Mouse (Mus musculus) hindbrain, embryonic 14.5 days (tissue): ENCODE results near the gene Tekt3. TPM values are rescaled to one million over a fixed set of nuclear protein-coding genes. Genes with fewer than 3 reads are reported as not detected.

Source experiments
- ATAC-seq: fragments of 200-750 bp; cut with Nextera tagmentation; 2 replicates; pipeline ENCODE4 v1.8.0; 2017; ENCODE audit warnings: moderate number of reproducible peaks, mild to moderate bottlenecking, moderate TSS enrichment, moderate library complexity; ENCODE audit not compliant: low FRiP score
- DNase-seq: peaks from one replicate; pipeline ENCODE4 v3.0.0-alpha.2; 2015; ENCODE audit warnings: low spot score
- H3K27ac ChIP-seq: fragments of 300-500 bp; sonication (generic); 2 replicates; pipeline ENCODE4 v1.5.1; 2014; ENCODE audit warnings: mild to moderate bottlenecking, moderate library complexity
- H3K27me3 ChIP-seq: fragments of 300-500 bp; sonication (generic); 2 replicates; pipeline ENCODE4 v1.6.1; 2014; ENCODE audit warnings: mild to moderate bottlenecking, low read length, mixed read lengths; ENCODE audit not compliant: control insufficient read depth, insufficient read depth
- H3K36me3 ChIP-seq: fragments of 300-500 bp; sonication (generic); replicated peaks from 2 replicates; pipeline ENCODE4 v1.6.1; 2014; ENCODE audit not compliant: control insufficient read depth, insufficient read depth
- H3K4me1 ChIP-seq: fragments of 300-500 bp; sonication (generic); replicated peaks from 2 replicates; pipeline ENCODE4 v1.6.1; 2014; ENCODE audit warnings: antibody characterized with exemption, low read length, mixed read lengths; ENCODE audit not compliant: control insufficient read depth, insufficient read depth
- H3K4me2 ChIP-seq: fragments of 300-500 bp; sonication (generic); replicated peaks from 2 replicates; pipeline ENCODE4 v1.6.1; 2014; ENCODE audit warnings: mild to moderate bottlenecking, moderate library complexity
- H3K4me3 ChIP-seq: fragments of 300-500 bp; sonication (generic); replicated peaks from 2 replicates; pipeline ENCODE4 v1.5.1; 2014; ENCODE audit warnings: mild to moderate bottlenecking, low read length
- H3K9ac ChIP-seq: fragments of 300-500 bp; sonication (generic); 2 replicates; pipeline ENCODE4 v1.6.1; 2014
- H3K9me3 ChIP-seq: fragments of 300-500 bp; sonication (generic); 2 replicates; pipeline ENCODE4 v1.6.1; 2016; ENCODE audit warnings: low read length; ENCODE audit not compliant: control insufficient read depth
- WGBS: fragments of 180-500 bp; shearing (Covaris S2); extraction: QIAGEN DNeasy Blood & Tissue Kit; methylation state at CpG from one replicate; pipeline ENCODE4 v1.1.7; 2014; 5-methylcytosine and 5-hydroxymethylcytosine counted together
- polyA plus RNA-seq: library from polyadenylated mRNA; unstranded; fragments of >200 nt; fragmentation: Nextera tagmentation; extraction: Ambion mirVana; gene quantifications from 2 replicates; pipeline ENCODE4 v1.2.1, GENCODE M21; 2014

Gene Tekt3
- polyA plus RNA-seq, 1 experiment from 2014 or later: 0.15 TPM

GRCm38 (mm10) chr11:63092271-63092670 lies 30.8 kb downstream of the Tekt3 start:
- WGBS: 79% methylated on average over 5 of the region's 5 CpGs
- no peak overlapping the region for H3K9ac ChIP-seq
- no peaks in the 10 kb centered on the region for H3K9me3 ChIP-seq
- no peak overlapping the region for H3K4me3 ChIP-seq
- no peak for ATAC-seq
- no peaks in the 10 kb centered on the region for H3K36me3 ChIP-seq
- no peak overlapping the region for H3K4me2 ChIP-seq
- H3K4me1 ChIP-seq: no peaks in the 10 kb centered on the region
- no peak overlapping the region for H3K27ac ChIP-seq
- no peak for DNase-seq
- no peaks in the 10 kb centered on the region for H3K27me3 ChIP-seq

- 78% methylated on average over 5 of the region's 5 CpGs for WGBS
- Histone ChIP-seq H3K4me2 (no peak overlapping the region), H3K9me3 (no peaks in the 10 kb centered on the region), H3K27ac (no peak overlapping the region), H3K9ac (no peak overlapping the region), H3K4me1 (no peaks in the 10 kb centered on the region), H3K4me3 (no peak overlapping the region), H3K27me3 (no peaks in the 10 kb centered on the region), H3K36me3 (no peaks in the 10 kb centered on the region)
- DNase-seq (no peak), ATAC-seq (no peak)
These were observed 32.1 kb downstream of the Tekt3 start for GRCm38 (mm10) chr11:63093601-63094000.

GRCm38 (mm10) chr11:63094496-63094895 lies 33.0 kb downstream of the Tekt3 start:
- ATAC-seq: no peak
- H3K4me1 ChIP-seq: no peaks in the 10 kb centered on the region
- DNase-seq: no peak
- no peak overlapping the region for H3K9ac ChIP-seq
- H3K4me3 ChIP-seq: no peak overlapping the region
- no peaks in the 10 kb centered on the region for H3K36me3 ChIP-seq
- no peak overlapping the region for H3K4me2 ChIP-seq
- no peaks in the 10 kb centered on the region for H3K27me3 ChIP-seq
- 90% methylated on average over 8 of the region's 8 CpGs for WGBS
- H3K27ac ChIP-seq: no peak overlapping the region
- no peaks in the 10 kb centered on the region for H3K9me3 ChIP-seq

- H3K9me3 ChIP-seq: no peaks in the 10 kb centered on the region
- no peaks in the 10 kb centered on the region for H3K36me3 ChIP-seq
- no peaks in the 10 kb centered on the region for H3K27me3 ChIP-seq
- ATAC-seq (no peak), DNase-seq (no peak)
- no peaks in the 10 kb centered on the region for H3K4me1 ChIP-seq
- 85% methylated on average over 3 of the region's 3 CpGs for WGBS
- H3K27ac ChIP-seq: no peak overlapping the region
- H3K4me2 ChIP-seq: no peak overlapping the region
- no peak overlapping the region for H3K9ac ChIP-seq
- no peak overlapping the region for H3K4me3 ChIP-seq
These were observed 36.6 kb downstream of the Tekt3 start for GRCm38 (mm10) chr11:63098016-63098415.

GRCm38 (mm10) chr11:63099390-63099789 lies 37.9 kb downstream of the Tekt3 start:
- Histone ChIP-seq H3K36me3 (no peaks in the 10 kb centered on the region), H3K4me2 (no peak overlapping the region), H3K9me3 (no peaks in the 10 kb centered on the region), H3K9ac (no peak overlapping the region), H3K4me3 (no peak overlapping the region), H3K4me1 (no peaks in the 10 kb centered on the region), H3K27ac (no peak overlapping the region), H3K27me3 (no peaks in the 10 kb centered on the region)
- WGBS: 86% methylated on average over 3 of the region's 3 CpGs
- ATAC-seq (no peak), DNase-seq (no peak)

- WGBS: 80% methylated on average over 7 of the region's 7 CpGs
- Histone ChIP-seq H3K36me3 (no peaks in the 10 kb centered on the region), H3K9ac (no peak overlapping the region), H3K4me2 (no peak overlapping the region), H3K4me3 (no peak overlapping the region), H3K27me3 (no peaks in the 10 kb centered on the region), H3K4me1 (no peaks in the 10 kb centered on the region), H3K27ac (no peak overlapping the region), H3K9me3 (no peaks in the 10 kb centered on the region)
- no peak for DNase-seq
- ATAC-seq: no peak
These were observed 41.8 kb downstream of the Tekt3 start for GRCm38 (mm10) chr11:63103256-63103655.

- Histone ChIP-seq H3K27ac (no peak overlapping the region), H3K9me3 (no peaks in the 10 kb centered on the region), H3K4me1 (no peaks in the 10 kb centered on the region), H3K9ac (no peak overlapping the region), H3K36me3 (no peaks in the 10 kb centered on the region), H3K4me3 (no peak overlapping the region), H3K4me2 (no peak overlapping the region), H3K27me3 (no peaks in the 10 kb centered on the region)
- DNase-seq: no peak
- 89% methylated on average over 2 of the region's 2 CpGs for WGBS
- no peak for ATAC-seq
These were observed 42.6 kb downstream of the Tekt3 start for GRCm38 (mm10) chr11:63104026-63104425.

GRCm38 (mm10) chr11:63109230-63109775 lies 47.8 kb downstream of the Tekt3 start:
- no peak overlapping the region for H3K4me2 ChIP-seq
- H3K4me1 ChIP-seq: no peaks in the 10 kb centered on the region
- WGBS: 50% methylated on average over 1 of the region's 1 CpGs
- no peak overlapping the region for H3K9ac ChIP-seq
- H3K4me3 ChIP-seq: no peak overlapping the region
- H3K9me3 ChIP-seq: no peaks in the 10 kb centered on the region
- H3K36me3 ChIP-seq: no peaks in the 10 kb centered on the region
- H3K27me3 ChIP-seq: no peaks in the 10 kb centered on the region
- no peak for ATAC-seq
- no peak for DNase-seq
- H3K27ac ChIP-seq: no peak overlapping the region

GRCm38 (mm10) chr11:63110329-63110728 lies 48.9 kb downstream of the Tekt3 start:
- H3K4me2 ChIP-seq: no peak overlapping the region
- WGBS: 94% methylated on average over 3 of the region's 3 CpGs

More at GRCm38 (mm10) chr11:63110329-63110728, 48.9 kb downstream of the Tekt3 start:
- ATAC-seq (no peak), DNase-seq (no peak)
- Histone ChIP-seq H3K4me3 (no peak overlapping the region), H3K36me3 (no peaks in the 10 kb centered on the region), H3K27ac (no peak overlapping the region), H3K9ac (no peak overlapping the region), H3K4me1 (no peaks in the 10 kb centered on the region), H3K27me3 (no peaks in the 10 kb centered on the region), H3K9me3 (no peaks in the 10 kb centered on the region)
